Comparison of ENCODE assay signal across 18 mouse cellular contexts in the genomic region with DNA sequence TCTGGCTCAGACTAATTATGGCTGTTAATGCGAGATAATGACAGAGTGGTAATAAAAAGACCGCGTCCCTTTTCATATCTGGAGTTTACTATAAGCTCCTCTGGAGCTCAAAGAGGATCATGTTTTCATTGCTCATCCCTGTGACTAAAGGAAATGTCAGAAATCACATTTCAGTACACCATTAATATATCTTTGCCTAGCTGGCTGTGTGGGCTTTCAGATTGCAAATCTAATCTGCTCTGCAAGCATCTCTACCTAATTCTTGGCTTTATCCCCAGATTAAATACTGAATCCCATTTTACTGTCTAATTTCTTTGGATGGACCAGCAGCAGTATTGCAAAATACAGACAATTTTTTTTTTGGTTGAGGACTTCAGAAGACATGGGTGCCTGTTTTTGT.
"Had no signal": no experiment of that assay in that cellular context is flagged by ENCODE, and none has a peak within 500 bp of the region (broad histone marks: within the 10 kb centered on the region; RNA-seq: fewer than 3 reads in every experiment).

No protein-coding gene starts in this region.

- H3K4me3 ChIP-seq: midbrain, embryonic 13.5 days; myocyte; neural tube, embryonic 13.5 days; neural tube, embryonic 15.5 days had no signal

- H3K4me2 ChIP-seq: lung, embryonic 14.5 days; midbrain, embryonic 11.5 days; midbrain, embryonic 13.5 days; neural tube, embryonic 13.5 days; neural tube, embryonic 15.5 days had no signal

- H3K9me3 ChIP-seq: midbrain, embryonic 13.5 days; neural tube, embryonic 13.5 days; neural tube, embryonic 15.5 days had no signal

- H3K36me3 ChIP-seq: midbrain, embryonic 13.5 days; neural tube, embryonic 13.5 days; neural tube, embryonic 15.5 days had no signal

- H3K4me1 ChIP-seq: midbrain, embryonic 13.5 days; neural tube, embryonic 13.5 days; neural tube, embryonic 15.5 days had no signal

- DNase-seq: lung, adult 18-20 months; lung, embryonic 14.5 days; lung, postnatal 10 days; lung, postnatal 4 days; retina, postnatal 1 day; right cerebral cortex, adult 18-20 months; right cerebral cortex, postnatal 25 days; right cerebral cortex, postnatal 4 days; spleen, adult 18-20 months; thymus, adult 18-20 months; thymus, postnatal 14 days; thymus, postnatal 36 days had no signal

- H3K27me3 ChIP-seq: midbrain, embryonic 13.5 days; neural tube, embryonic 13.5 days; neural tube, embryonic 15.5 days had no signal

- H3K27ac ChIP-seq: midbrain, embryonic 13.5 days; neural tube, embryonic 13.5 days; neural tube, embryonic 15.5 days had no signal

- ATAC-seq: midbrain, embryonic 13.5 days; midbrain, embryonic 16.5 days had no signal

- H3K9ac ChIP-seq: lung, embryonic 14.5 days; midbrain, embryonic 13.5 days; neural tube, embryonic 13.5 days; neural tube, embryonic 15.5 days had no signal
